Mouse (Mus musculus): ENCODE measurements around the gene Nrg4.
"Not testable (repeated sequence)": the region's sequence is repeated elsewhere in the genome, so short reads cannot be mapped to it uniquely, and the experiment has no call there.

The Nrg4 gene

DNA sequence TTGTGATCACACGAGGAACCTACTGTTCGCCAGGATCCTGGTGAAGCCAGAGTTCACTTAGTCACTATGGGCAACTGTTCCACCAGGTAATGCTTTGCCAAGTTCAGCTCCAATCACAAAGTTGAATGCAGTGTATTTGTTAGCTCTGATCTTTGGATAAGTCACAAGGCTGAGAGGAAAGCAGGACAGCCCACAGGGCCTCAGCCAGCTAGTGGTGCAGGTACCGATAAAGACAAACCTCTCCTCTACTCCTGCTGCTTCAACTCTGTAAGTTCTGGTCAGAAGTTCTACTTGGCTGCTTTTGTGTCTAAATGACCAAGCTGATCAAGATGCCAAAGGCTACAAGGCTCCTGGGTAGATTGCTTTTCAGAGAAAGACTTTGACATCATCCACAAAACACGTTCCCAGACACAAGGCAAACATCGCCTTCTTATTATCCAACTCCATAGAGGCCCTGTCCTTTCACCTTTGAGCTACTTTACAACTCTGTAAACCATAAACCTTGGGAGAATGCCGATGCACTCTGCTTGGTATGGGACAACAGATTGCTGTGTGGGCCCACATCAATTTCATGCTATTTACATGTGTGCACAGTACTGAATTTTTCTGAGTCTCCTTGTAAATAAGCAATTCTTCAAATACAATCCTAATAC is 75.9 kb downstream of the Nrg4 start:
- DNase-seq (ENCODE audit: extremely low spot score): no peak

DNA sequence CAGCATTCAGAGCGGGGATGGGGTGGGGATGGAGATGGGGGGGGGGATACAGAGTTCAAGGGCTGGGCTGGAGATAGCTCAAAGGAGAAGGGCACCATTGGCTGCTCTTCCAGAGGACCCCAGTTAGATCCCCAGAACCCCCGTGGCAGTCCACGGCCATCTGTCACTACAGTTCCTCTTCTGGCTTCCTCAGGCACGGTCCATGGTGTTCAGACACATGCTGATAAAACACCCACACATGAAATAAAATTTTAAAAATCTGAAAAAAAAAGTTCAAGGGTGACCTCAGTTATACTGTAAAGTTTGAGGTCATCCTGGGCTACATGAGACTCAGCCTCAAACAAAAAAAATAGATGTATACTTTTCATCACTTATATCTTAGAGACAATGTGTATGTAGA is 78.2 kb downstream of the Nrg4 start:
- no peak for DNase-seq (ENCODE audit: extremely low spot score)

- no peak for DNase-seq (ENCODE audit: extremely low spot score)
These were observed 79.7 kb downstream of the Nrg4 start for GRCm38 (mm10) chr9:55246918-55247317.

GRCm38 (mm10) chr9:55246440-55246839 is 80.2 kb downstream of the Nrg4 start:
- DNase-seq (ENCODE audit: extremely low spot score): no peak

DNA sequence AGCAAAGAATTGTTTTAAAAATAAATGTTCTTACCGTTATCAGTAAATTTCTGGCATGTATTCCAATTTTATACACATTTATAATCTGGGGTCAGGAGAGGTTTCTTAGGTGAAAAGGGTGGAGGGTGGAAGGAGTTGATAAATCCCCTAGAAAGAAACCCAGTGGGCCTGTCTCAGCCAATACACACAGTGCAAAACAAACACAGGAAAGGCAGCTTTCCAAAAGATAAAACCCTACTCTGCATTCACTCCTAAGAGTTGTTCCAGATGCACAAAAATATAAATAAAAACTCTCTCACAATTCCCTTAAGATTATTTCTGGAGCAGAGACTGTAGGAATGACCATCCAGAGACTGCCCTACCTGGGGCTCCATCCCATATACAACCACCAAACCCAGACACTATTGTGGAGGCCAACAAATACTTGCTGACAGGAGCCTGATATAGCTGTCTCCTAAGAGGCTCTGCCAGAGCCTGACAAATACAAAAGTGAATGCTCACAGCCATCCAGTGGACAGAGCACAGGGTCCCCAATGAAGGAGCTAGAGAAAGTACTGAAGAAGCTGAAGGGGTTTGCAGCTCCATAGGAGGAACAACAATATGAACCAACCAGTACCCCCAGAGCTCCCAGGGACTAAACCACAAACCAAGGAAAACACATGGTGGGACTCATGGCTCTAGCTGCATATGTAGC is 81.4 kb downstream of the Nrg4 start:
- not testable (repeated sequence) for DNase-seq (ENCODE audit: extremely low spot score)

DNA sequence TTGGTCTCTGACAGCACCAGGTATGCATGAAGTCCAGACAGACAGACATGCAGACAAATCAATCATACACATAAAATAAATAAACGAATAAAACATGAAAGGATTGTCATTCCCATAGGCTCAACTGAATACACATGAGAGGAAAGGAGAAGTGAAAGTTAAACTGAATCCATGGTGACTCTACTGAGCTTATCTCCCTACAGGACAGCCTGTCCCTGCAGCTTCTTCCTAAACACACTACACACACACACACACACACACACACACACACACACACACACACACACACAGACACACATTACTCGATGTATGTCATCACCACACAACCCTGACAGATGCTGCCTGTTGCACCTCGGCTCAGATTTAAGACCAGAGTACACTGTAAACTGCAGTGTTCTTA is 82.6 kb downstream of the Nrg4 start:
- no peak for DNase-seq (ENCODE audit: extremely low spot score)

- no peak for DNase-seq (ENCODE audit: extremely low spot score)
These were observed 83.4 kb downstream of the Nrg4 start for GRCm38 (mm10) chr9:55243280-55243679.

DNA sequence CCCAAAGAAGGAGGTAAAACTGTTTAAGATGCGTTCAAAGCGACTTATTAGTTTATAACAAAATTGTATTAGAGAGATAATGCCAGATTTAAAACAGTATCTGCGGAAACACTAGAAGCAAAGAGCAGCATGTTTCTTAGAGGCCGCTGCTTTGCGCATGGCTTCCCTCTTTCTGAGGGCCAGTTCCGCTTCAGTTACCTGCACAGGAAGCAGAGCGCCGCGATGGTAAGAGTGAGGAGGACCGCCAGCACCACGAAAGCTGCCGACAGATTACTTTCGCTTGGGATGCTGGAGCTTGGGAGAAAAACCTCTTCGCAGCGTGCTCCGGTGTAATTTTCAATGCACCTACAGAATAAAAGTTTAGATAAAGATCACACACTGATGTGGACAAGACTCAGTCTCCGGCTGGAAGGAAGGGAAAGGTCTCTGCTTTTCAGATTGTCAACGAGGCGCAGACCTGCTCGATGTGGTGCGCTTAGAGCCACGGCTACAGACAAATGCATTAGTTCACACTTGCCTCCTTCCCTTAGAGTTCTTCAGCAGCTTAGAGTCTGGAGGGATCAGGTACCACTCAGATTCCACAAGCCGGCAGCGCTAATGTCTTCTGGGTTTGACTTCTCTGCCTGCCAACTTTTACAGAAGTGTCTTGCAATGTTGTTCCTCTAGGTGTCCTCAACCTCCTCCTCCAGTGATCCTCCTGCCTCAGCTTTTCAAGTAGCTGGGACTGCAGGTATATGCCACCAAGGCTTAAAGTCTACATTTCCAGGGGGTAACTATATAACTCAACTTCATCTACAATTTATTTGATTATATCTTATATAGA is 84.6 kb downstream of the Nrg4 start:
- peak; percentile 9 for DNase-seq (ENCODE audit: extremely low spot score)

- no peak for DNase-seq (ENCODE audit: extremely low spot score)
These were observed 85.8 kb downstream of the Nrg4 start for GRCm38 (mm10) chr9:55240852-55241251.

GRCm38 (mm10) chr9:55236235-55237165 is 90.1 kb downstream of the Nrg4 start:
- no peak for DNase-seq (ENCODE audit: extremely low spot score)

DNA sequence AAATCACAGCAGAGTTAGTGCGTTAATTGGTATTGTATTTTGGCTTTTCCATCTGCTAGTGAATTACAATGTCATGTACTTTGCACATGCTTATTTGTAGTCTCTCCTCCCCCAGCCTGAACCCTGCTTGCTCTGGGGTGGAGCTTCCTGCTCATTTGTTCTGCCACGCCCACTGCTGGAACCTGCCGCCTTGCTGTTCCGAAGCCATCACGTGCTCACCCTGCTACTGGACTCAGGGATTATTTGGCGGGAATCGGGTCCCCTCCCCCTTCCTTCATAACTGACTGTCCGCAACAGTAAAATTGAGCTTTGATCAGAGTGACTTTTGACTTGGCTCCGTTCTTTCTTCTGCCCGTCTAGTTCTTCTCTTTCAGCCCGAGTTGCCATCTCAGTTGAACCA is 93.6 kb downstream of the Nrg4 start:
- DNase-seq (ENCODE audit: extremely low spot score): not testable (repeated sequence)

DNA sequence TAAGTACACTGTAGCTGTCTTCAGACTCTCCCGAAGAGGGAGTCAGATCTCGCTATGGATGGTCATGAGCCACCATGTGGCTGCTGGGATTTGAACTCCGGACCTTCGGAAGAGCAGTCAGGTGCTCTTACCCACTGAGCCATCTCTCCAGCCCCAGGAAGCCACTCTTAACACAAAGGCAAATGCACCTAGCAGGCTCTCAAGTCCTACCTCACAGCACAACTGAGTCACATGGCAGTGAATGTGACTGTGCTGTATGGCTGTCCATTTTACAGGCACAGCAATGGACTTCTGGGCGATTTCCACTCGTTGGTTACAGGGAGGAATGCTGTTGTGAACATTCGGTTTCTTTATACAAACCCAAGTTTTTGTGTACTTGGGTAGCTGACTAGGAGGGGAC is 94.1 kb downstream of the Nrg4 start:
- DNase-seq (ENCODE audit: extremely low spot score): no peak

- DNase-seq (ENCODE audit: extremely low spot score): no peak
These were observed 94.5 kb downstream of the Nrg4 start for GRCm38 (mm10) chr9:55232110-55232509.

DNA sequence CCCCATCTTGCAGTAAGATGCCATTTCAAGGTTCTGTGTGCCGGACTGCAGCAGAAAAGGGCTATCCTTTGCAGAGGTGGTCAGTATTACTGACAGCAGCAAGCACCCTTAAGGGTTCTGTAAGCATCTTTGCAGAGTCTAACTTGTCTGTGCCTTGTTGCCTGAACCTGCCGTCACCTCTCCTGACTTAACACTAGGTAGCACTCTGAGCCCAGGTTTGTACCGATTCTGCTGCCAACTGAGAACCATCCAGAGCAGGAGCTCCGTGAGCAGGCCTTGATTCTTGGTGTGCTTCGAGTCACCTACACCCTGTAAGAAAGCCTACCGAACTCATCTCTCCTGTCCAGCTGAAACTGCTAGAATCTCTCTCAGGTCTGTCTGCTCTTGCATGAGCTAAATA is 95.1 kb downstream of the Nrg4 start:
- no peak for DNase-seq (ENCODE audit: extremely low spot score)

GRCm38 (mm10) chr9:55229010-55229409 is 97.6 kb downstream of the Nrg4 start:
- DNase-seq (ENCODE audit: extremely low spot score): no peak

GRCm38 (mm10) chr9:55228149-55228548 is 98.5 kb downstream of the Nrg4 start:
- no peak for DNase-seq (ENCODE audit: extremely low spot score)

GRCm38 (mm10) chr9:55226251-55226650 is 100.4 kb downstream of the Nrg4 start:
- no peak for DNase-seq (ENCODE audit: extremely low spot score)

DNA sequence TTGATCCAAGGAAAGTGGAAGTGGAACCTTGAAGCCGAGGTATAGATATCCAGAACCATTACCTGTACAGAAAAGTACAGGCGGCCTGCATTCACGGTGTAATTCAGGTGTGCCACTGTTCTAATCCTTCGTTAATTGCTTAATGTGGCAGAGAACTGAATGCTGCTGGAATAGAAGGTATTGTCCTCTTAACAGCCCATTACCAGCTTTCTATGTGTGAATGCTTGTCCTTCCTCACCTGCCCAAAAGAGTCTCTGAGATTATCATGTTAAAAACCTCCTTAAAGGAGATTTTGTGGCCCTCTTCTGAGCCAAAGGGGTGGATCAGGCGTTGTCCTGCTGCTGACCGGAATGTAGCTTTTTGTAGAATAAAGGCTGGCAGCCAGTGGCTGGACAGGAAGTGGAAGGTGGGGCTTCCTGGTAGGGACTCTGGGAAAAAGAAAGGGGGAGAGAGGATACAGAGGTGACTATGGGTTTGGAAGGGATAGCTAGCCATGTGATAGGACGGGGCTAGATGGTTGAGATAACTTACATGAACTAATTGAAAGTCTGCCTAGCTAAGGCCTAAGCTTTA is 101.4 kb downstream of the Nrg4 start:
- no peak for DNase-seq (ENCODE audit: extremely low spot score)

DNA sequence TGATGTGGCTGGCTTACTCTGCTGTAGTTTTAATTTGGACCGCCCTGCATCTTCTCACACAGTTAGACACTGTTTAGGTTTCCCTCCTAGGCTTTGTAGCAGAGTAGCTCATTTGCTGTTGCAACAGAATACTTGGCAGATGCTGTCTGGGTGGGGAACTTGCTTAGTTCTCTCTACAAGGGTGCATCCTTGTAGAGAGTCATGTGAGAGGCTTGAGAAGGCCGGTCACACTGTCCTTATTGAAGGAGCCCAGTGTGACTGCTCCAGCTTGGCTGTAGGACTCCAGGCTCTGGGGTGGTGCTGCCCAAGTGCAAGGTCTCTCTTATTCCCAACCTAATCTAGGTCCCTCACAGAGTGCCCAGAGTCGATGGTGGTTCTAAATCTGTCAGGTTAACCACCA is 109.3 kb downstream of the Nrg4 start:
- DNase-seq (ENCODE audit: extremely low spot score): no peak

- no peak for DNase-seq (ENCODE audit: extremely low spot score)
These were observed 110.6 kb downstream of the Nrg4 start for GRCm38 (mm10) chr9:55216078-55216477.

- DNase-seq (ENCODE audit: extremely low spot score): no peak
These were observed 111.0 kb downstream of the Nrg4 start for GRCm38 (mm10) chr9:55215648-55216047.
